Mouse (Mus musculus): ENCODE measurements around the gene Fbxo44.
"Not testable (repeated sequence)": the region's sequence is repeated elsewhere in the genome, so short reads cannot be mapped to it uniquely, and the experiment has no call there.

The Fbxo44 gene

DNA sequence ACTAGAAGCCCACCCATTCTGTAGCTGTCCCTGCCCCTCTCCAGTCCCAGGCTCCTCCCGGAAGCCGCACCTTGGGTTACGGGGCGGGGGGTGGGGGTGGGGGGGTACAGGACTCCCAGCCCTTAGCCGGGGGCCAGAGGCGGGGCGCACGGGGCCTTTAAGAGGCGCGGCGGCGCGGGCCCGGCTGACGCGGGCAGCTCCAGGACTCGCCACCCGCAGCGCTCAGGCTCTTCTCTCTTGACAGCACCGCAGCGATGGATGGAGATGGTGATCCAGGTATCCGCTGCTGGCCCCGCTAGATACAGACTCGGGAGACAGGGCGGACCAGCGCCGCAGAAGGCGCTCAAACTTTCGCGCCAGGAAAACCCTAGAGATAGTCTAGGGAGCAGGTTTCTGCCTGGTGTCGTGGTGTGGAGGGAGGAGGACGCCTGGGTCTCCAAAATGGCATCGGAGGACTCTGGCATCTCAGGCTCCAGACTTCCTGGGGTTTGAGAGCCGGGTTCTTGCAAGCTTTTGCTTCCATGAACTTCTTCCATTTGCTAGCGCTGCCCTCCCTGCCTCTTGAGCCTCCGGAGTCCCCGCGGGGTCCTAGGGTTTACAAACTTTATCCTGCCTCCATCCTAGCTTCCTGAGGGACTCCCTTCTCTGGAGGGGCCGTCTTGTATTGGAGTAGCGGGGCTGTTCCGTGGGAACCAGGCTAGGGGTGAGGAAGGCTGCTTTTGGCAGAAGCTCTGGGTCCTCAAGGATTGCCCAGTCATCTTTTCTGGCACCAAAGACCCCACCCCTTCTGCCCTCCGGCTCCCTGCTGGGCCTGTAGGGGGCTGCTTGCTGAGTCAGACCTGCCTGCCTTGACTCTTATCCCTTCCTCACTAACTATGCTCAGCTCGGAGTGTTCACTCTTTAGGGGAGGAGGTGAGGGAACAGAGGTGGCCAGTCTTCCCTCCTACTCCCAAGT lies at the start of gene Fbxo44, which contains the start of gene Fbxo2:
Gene Fbxo44 (minus strand): TSS at position 47 of the 955 bp plus-strand sequence.
Gene Fbxo2 (plus strand): TSS at position 186 of the 955 bp plus-strand sequence.
- DNase-seq (ENCODE audit: low spot score) = peak; percentile 79

DNA sequence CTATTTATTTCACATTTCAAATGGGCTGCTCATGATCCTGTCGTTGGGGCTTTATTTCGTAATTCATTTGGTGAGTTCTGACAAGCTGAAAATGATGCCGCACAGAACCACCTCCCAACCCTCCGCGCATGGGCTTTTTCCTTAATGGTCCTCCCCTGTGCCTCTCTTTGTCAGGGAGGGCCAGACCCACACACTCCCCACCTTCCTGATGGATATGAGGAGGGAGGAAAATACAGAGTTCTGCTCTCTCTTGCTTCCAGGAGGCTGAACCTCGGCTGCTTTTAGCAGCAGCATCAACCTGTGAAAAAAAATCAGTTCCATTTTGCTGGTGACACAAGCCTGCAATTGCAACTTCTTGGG lies 44.6 kb upstream of the Fbxo44 start:
- DNase-seq (ENCODE audit: low spot score) = no peak

DNA sequence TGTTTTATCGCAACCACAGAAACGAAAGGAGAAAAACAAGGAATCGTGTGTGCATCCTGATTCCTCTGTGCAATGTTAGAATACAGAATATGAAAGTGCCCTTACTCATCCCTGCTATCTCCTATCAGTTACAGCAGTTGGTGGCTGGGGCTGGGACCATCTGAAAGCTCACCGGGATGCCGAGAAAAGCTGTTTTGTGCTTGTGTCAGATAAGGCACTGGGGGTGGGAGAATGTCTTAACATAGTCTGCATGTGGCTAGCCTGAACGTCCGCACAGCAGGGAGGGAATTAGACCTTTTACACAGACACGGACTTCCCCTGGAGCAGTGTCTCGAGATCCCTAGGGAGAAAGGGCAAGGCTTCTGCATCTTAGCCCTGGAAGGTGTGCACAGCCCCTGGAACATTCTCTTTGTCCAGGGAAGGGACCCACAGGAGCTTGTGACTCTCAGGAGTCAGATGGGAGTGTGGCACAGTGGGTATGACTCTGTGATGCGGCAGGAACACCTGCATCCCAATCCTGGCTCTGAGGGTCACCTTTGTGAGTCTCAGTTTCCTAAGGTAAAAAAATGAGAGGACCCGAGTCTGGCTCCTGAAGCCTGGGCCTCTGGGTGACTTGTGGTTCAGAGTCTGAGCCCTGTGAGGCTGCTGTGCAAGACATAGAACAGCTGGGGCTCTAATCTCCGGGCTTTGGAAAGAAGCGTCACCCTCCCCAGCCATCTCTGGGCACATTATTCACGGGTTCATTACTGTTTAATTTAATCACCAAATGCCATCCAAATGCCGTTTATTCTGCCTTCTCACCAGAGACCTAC lies 44.0 kb upstream of the Fbxo44 start:
- DNase-seq (ENCODE audit: low spot score) = peak; percentile 36

DNA sequence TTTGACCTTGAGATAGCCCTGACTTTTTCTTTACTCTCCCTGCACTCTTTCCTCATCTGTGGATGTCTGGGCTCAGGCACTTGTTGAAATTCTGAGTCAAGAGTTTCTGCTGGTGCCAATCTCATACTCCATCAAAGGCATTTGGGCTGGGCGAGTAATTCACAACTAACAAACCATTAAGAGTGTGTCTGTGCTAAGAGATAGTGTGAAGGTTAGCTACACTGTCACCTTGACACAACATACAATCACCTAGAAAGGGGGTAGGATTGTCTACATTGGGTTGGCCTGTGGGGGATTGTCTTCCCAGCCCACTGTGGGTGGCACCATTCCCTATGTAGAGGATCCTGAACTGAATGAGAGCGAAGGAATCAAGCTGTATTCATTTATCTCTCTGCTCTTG lies 43.3 kb upstream of the Fbxo44 start:
- no peak for DNase-seq (ENCODE audit: low spot score)

DNA sequence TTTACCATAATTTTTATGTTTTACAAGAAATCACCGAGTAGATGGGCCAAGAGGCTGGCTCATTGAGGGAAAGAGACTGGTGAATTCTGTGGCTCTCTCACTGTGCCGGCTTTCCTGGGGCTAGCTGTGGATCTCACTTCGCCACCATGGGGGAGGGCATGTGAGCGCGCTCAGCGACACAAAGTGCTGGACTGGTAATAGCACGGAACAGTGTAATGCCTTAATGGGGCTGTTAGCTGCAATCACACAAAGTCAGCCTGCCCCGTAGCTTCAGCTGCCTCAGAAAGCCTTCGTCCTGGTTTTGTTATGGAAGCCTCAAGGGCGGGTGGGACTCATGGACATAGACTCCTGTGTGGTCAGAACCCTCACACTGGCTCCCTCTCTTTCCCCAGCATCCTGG lies 38.4 kb upstream of the Fbxo44 start:
- DNase-seq (ENCODE audit: low spot score) = no peak

DNA sequence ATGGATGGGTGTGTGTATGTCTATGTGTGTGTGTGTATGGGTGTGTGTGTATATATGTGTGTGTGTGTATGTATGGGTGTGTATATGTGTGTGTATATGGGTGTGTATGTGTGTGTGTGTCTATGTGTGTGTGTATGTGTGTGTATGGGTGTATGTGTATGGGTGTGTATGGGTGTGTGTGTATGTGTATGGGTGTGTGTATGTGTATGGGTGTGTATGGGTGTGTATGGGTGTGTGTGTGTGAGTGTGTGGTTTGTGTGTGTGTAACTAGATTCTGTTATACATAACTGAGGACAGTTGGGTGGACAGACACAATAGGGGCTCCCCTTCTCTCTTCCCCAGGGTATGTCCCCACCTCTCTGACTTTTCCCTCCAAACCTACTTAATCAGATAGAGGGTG lies 34.1 kb upstream of the Fbxo44 start:
- no peak for DNase-seq (ENCODE audit: low spot score)

DNA sequence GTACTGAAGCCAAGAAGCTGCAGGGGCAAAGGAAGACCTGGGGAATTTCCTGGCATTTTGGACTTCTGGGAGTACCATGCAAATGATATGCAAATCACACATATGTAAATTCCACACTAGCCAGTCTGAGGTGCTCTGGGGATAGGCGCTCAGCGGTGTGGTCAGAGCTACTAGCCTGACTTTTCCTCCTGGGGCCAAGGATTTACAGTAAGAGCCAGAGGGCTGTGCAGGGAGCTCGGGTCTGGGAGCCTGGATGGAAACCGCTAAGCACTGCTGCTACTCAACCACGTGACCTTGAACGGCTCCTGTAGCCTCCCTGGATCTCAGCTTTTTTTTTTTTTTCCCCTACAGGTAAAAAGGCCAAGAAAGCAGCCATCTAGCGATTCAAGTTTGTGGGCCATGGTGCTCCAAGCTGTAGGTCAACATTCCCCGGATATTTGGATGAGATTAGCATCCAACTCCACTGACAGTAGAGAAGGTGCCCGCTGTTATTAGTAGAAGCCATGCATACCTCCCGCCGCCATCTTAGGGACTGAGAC lies 32.5 kb upstream of the Fbxo44 start:
- DNase-seq (ENCODE audit: low spot score) = no peak

DNA sequence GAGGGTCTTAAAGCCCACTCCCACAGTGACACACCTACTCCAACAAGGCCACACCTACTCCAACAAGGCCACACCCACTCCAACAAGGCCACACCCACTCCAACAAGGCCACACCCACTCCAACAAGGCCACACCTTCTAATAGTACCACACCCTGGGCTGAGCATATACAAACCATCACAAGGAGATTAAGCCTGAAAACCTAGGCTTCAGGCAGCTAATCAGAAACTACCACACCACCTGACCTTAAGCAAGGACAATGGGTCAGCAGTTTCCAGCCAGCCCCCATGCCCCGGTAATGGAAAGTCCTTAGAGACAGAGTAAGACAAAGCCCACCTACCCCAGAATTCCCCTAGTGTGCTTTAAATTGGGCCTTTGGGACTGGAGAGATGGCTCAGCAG lies 28.5 kb upstream of the Fbxo44 start:
- not testable (repeated sequence) for DNase-seq (ENCODE audit: low spot score)

DNA sequence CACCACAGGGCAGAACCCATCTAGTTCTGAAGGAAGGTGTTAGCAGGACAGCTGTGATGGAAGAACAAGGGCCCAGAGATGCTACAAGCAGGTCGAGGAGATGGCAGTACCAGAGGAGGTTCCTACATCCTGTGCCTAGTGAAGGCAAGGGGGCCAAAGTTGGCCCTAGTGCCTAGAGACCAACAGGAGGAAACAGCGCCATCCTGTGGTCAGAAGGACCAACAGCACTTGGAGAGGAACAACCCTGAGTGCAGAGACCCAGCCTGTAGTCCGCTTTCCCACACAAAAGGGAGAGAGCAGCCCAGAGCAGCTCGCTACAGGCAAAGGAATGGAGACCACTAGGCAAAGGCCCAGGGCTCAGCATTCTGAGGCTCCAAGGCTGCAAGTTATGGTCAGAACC lies 25.5 kb upstream of the Fbxo44 start:
- no peak for DNase-seq (ENCODE audit: low spot score)

DNA sequence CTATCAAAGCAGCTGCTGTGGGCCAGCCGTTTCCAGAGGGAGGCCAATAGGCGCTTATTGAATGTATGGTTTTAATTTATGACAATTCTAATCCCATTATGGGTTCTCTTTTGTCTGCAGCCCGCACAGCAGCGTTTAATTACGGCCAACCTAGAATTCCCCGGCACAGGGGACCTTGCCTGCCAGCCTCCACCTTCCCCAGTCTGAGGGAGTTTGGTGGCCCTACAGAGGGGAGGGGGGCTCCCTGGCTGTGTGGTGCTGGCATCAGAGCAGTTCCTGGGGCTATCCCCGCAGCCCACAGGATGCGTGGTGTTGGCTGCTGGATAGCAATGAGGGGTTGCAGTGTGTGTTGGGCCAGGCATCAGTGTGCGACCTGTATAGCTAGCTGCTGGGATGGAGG lies 24.3 kb upstream of the Fbxo44 start:
- DNase-seq (ENCODE audit: low spot score) = no peak

DNA sequence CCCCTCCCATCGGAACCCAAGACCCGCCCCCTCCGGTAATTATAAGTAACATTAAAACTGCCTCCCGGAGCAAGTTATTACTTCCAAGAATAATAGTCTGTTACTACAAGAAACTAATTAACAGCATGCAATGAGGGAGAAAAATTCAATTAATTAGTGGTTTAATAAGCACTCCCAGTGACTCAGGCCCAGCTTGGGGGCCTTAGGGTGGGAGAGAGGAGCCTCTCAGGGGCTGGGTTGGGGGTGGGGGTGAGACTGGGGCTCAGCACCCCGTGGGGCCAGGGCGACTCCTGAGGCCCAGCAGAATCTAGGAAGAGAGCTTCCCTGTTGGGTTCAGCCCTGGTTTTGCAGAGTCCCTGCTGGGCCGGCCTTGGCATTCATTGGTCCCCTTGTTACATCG lies 22.1 kb upstream of the Fbxo44 start:
- DNase-seq (ENCODE audit: low spot score) = no peak

DNA sequence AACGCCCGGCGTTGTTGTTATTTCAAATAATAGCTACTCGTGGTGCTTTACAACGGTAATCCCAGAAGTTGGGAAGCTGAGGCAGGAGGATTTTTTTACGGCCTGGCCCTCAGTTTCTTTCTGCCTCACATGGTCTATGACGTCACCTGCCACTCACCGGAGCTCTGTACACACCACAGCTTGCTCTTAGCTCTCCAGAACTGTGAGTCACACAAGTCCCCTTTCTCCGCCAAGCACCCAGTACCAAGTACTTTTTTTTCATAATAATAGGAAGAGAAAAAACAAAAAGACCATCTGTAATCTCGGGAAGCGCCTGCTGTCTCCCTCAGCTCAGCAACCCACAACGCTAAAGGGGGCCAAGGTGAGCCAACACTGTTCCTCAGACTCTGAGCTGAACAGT lies 21.2 kb upstream of the Fbxo44 start:
- DNase-seq (ENCODE audit: low spot score) = no peak

DNA sequence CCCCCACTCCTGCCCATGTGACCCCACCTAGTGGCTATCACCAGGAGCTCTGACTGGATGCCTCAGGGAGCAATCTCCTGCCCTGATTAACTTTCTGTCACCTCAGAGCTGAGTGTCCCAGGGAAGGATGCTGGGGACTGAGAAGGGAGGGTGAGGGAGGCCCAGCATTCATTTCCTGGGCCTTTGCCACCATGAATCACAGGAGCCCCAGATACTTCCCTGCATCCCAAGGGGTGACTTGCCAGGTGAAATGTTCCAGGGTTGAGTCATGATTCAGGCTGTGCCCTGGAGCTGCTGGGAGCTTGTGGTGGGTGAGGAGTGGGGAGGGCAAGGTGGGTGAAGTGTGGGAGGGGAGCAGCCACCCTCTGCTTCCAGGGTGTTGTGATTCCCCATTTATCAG lies 17.4 kb upstream of the Fbxo44 start:
- DNase-seq (ENCODE audit: low spot score) = no peak

DNA sequence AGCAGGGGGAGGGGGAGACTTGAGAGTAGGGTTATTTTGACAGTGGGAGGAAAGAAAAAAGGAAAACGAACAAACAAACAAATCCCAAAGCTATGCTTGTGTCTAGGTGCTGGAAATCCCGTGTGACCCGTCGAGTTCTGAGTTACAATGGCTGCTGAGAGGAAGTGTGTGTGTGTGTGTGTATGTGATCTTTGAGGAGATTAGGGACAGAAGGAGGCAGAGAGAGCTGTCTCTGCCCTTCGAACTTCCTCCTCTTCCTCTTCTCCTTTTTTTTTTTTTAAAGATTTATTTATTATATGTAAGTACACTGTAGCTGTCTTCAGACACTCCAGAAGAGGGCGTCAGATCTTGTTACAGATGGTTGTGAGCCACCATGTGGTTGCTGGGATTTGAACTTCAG lies 16.3 kb upstream of the Fbxo44 start:
- DNase-seq (ENCODE audit: low spot score) = not testable (repeated sequence)

DNA sequence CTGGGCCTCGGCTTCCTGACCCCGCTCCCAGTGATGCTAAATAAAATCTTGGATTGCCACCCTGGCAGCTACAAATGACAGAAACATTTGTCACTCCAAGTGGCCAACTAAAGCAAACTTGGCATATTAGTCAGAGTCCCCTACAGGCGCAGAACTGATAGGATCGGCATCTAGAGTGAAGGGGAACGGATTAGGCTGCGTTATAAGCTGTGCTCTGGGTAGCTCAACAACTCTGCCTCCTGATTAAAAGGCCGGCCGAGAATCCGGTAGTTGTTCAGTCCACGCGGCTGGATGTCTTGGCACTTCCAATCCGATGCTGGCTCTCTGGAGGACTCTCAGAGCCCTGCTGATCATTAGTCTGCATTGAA lies 14.2 kb upstream of the Fbxo44 start:
- no peak for DNase-seq (ENCODE audit: low spot score)

DNA sequence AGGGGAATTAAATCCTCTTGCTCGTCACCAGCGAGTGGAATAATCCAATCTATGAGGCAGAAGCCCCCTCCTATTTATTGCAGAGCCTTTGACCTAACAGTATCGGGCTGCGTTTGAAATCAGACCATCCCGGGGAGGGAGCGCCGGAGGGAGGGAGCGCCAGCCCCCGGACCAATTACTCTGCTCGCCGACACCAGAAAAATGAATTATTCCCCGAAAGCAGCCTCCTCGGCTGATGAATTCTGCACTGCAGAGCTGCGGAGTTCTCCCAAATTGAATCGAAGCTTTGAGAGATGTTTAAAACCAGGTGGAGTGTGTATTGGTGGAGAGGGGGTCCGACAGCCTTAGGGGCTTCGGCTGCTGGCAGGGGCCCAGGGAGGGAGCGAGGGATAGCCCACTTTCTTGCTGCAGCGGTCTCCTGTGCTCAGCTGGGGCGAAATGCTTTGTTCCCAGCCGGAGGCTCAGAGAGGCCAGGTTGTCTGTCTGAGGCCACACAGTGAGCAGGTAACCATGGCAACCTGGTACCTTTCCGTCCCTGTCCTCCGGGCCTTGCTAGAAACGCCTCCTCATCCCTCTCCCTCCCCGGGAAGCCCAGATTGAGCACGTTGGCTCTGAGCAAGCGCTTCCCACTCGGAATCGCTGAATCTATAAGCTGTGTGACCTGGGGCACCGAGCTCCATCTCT lies 13.7 kb upstream of the Fbxo44 start:
- peak; percentile 51 for DNase-seq (ENCODE audit: low spot score)

DNA sequence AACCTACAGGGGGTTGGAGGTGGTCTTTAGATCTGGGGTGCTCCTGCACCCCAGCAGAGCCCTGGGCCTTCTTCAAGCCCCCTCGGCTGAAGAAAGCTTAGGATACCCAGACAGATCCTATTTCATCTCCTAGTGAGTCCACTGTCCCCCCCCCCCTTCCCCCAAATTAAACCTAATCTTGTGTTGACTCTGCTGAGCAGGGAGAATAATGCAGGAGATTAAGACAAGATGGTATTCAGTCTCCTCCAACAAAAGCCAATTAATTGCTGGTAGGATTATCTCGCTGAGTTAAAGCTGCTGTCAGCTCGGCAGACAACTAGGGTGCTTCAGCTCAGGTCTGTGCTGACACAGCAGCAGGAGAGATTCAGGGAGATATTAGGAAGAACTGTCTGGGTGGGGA lies 11.0 kb upstream of the Fbxo44 start:
- DNase-seq (ENCODE audit: low spot score) = no peak

DNA sequence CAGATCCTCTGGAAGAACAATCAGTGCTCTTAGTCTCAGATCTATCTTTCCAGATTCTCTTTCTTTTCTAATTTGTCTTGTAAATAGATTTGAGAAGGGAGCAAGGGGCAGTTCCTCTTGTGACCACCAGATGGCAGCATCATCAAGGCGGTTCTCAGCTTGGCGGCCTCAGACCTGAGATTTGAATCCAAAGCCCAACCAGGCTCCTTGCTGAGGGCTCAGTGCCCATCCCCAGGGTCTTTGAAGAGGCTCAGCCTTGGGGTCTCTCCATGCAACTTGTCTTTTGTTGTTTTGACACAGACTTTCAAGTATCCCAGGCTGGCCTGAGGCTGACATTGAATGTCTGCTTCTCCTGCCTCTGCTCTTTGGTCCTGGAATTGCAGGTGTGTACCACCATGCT lies 10.6 kb upstream of the Fbxo44 start:
- peak; percentile 67 for DNase-seq (ENCODE audit: low spot score)

DNA sequence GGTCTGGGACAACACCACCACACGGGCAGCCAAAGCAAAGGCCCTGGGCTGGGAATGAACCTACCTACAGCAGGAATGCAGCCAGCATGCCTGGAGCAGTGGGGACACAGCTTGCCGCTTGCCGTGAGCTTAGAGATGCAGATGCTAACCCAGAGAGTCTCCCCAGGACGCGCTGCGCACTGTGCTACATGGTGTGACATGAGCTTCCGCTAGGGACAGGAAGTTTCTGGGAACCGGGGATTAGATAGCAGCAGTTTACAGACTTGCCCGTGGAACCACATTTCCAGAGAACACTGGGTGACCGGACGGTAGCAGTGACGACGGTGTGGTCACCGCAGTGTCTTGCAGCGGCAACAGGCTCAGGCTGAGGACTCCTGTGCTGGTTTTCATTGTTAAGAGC lies 9.3 kb upstream of the Fbxo44 start:
- DNase-seq (ENCODE audit: low spot score) = no peak

DNA sequence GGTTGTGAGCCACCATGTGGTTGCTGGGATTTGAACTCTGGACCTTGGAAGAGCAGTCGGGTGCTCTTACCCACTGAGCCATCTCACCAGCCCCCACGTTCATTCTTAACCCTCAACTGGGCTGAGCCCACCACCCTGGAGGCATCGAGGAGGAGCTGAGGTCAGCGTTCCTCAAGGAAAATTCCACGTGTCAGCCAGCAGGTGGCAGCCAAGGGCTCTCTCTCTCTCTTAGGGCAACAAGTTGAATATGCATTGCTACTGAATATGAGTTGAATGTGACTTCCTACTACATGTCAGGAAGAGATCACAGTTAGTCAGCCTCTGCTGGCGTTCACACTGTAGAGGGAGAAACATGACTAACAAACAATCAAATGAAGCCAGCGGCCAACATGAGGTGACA lies 8.0 kb upstream of the Fbxo44 start:
- DNase-seq (ENCODE audit: low spot score) = peak; percentile 75

DNA sequence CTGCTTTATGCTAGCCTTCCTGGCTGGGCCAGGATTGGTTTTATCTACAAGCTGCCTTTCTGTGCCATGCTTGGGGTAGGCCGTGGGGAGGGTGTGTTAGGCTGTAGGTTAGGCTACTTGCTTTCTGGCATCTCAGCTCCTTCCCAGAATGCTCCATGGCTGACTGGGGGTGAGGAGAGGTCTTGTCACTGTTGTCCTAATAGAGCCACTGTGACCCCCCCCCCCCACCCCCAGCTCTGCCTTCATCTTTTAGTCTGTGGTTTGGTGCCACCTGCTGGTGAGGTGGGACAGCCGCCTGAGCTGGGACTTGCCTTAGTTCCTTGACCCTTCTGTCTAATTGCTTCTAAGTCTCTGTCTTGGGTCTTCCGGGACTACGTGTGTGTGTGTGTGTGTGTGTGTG lies 6.7 kb upstream of the Fbxo44 start:
- peak; percentile 77 for DNase-seq (ENCODE audit: low spot score)

DNA sequence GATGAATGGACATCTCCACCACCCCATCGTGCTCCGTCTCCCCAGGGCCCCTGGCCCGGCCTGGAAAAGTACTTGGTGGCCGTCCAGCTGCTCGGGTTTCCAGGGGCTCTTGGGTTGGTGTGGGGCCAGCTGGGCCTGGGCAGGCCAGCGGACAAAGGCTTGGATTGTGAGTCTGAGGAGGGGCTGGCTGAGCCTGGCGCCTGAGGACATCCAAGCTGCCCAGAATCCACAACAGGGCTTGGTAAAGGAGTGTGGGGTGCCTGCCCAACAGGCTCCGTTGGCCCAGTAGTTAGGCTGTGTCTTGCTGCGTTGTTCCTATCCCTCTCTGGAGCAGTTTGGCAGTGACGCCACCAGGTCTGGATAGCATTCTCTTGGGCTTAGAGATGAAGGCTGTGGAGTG lies 6.1 kb upstream of the Fbxo44 start:
- no peak for DNase-seq (ENCODE audit: low spot score)

All from MN1 (cell line).